Mouse (Mus musculus): Measurements from ENCODE around the gene Ptprh. TPM values are rescaled to one million over a fixed set of nuclear protein-coding genes. Genes with fewer than 3 reads are reported as not detected.
"Not testable (repeated sequence)": the region's sequence is repeated elsewhere in the genome, so short reads cannot be mapped to it uniquely, and the experiment has no call there.

The Ptprh gene
- total and polyA plus RNA-seq, 3 experiments, result not detected

DNA sequence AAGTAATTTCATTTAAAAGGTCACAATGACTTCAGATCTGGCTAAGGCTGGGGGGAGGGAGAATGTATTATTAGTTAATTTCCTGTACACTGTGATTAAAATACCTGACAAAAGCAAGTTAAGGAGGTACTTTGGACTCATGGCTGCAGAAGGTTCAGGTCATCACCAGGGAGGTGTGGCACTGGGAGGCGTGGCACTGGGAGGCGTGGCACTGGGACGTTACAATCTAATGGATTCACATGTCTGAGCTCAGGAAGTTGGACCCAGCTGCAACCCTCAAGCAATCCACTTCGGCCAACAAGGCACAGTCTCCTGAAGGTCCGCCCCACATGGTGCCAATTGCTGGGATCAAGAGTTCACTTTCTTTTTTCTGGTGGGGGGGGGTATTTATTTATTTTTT, 4.2 kb upstream of the Ptprh start:
- Histone ChIP-seq H3K36me3 (replicated peaks in 1 of 2; ENCODE audit: control insufficient read depth in 1 of 2, insufficient read depth in 1 of 2, low read length in 1 of 2) (no peaks in the 10 kb centered on the region), H3K9ac (ENCODE audit: insufficient read depth, low read depth) (no peak overlapping the region), H3K27me3 (replicated peaks) (peaks cover 22% of the 10 kb centered on the region), H3K4me1 (ENCODE audit: control insufficient read depth in 1 of 2, insufficient read depth in 2 of 2) (0 out of 4 replicates have a peak, but pooled peaks cover 0 to 2% of the 10 kb centered on the region in 2 experiments), H3K9me3 (replicated peaks; ENCODE audit: low read length) (no peaks in the 10 kb centered on the region), H3K4me2 (ENCODE audit: insufficient read depth, low read depth, poor library complexity, severe bottlenecking) (no peak overlapping the region), H3K27ac (ENCODE audit: insufficient read depth, low read depth) (no peak overlapping the region), H3K79me2 (replicated peaks; ENCODE audit: control insufficient read depth, extremely low read depth, insufficient read depth, poor library complexity, severe bottlenecking) (no peaks in the 10 kb centered on the region), H3K4me3 (replicated peaks in 1 of 3; ENCODE audit: low read depth in 2 of 3, low read length in 2 of 3, poor library complexity in 1 of 3) (no peak overlapping the region)
- DNase-seq (ENCODE audit: extremely low read depth), result no peak
- TF ChIP-seq JUN (IDR thresholded peaks at IDR 0.05; ENCODE audit: insufficient read depth, low read depth, low read length) (no peak), RCOR1 (conservative IDR thresholded peaks at IDR 0.05; ENCODE audit: low read depth, low read length) (no peak), EP300 (IDR thresholded peaks at IDR 0.05; ENCODE audit: low read length) (no peak), MYC (IDR thresholded peaks at IDR 0.05; ENCODE audit: low read depth, low read length) (no peak), TBP (conservative IDR thresholded peaks at IDR 0.05; ENCODE audit: low read depth, low read length) (no peak), MAX (IDR thresholded peaks at IDR 0.05; ENCODE audit: low read length) (no peak)
- in situ Hi-C loops (cut with MboI; ENCODE audit: low pct_ligation_motif_present, low pct_unique_long_range_greater_than_20kb, low sequenced_read_pairs), result no loop called here
- dilution Hi-C loops (cut with MboI; ENCODE audit: extremely low pct_ligation_motif_present, extremely low pct_unique_long_range_greater_than_20kb, low sequenced_read_pairs), result no loop called here

GRCm38 (mm10) chr7:4602969-4603368, 872 bp downstream of the Ptprh start:
- no peak overlapping the region for H3K4me2 ChIP-seq (ENCODE audit: insufficient read depth, low read depth, poor library complexity, severe bottlenecking)
- no peaks in the 10 kb centered on the region for H3K79me2 ChIP-seq (replicated peaks; ENCODE audit: control insufficient read depth, extremely low read depth, insufficient read depth, poor library complexity, severe bottlenecking)
- H3K4me1 ChIP-seq (ENCODE audit: control insufficient read depth in 1 of 2, insufficient read depth in 2 of 2), result 0 out of 4 replicates have a peak, but pooled peaks cover 0 to 2% of the 10 kb centered on the region in 2 experiments
- H3K27ac ChIP-seq (ENCODE audit: insufficient read depth, low read depth), result no peak overlapping the region
- no peak for DNase-seq (ENCODE audit: extremely low read depth)
- dilution Hi-C loops (cut with MboI; ENCODE audit: extremely low pct_ligation_motif_present, extremely low pct_unique_long_range_greater_than_20kb, low sequenced_read_pairs) (no loop called here), in situ Hi-C loops (cut with MboI; ENCODE audit: low pct_ligation_motif_present, low pct_unique_long_range_greater_than_20kb, low sequenced_read_pairs) (no loop called here)
- no peak overlapping the region for H3K4me3 ChIP-seq (replicated peaks in 1 of 3; ENCODE audit: low read depth in 2 of 3, low read length in 2 of 3, poor library complexity in 1 of 3)
- no peak overlapping the region for H3K9ac ChIP-seq (ENCODE audit: insufficient read depth, low read depth)
- H3K9me3 ChIP-seq (replicated peaks; ENCODE audit: low read length), result peaks cover 2% of the 10 kb centered on the region
- TF ChIP-seq POLR2A (IDR thresholded peaks at IDR 0.05; ENCODE audit: low read depth, low read length) (no peak), ZKSCAN1 (IDR thresholded peaks at IDR 0.05; ENCODE audit: borderline replicate concordance, low read depth, low read length) (no peak), RAD21 (IDR thresholded peaks at IDR 0.05; ENCODE audit: low read depth, low read length) (no peak), MAFK (IDR thresholded peaks at IDR 0.05; ENCODE audit: insufficient replicate concordance, low read length) (no peak), MAX (IDR thresholded peaks at IDR 0.05; ENCODE audit: low read length) (no peak), POLR2AphosphoS2 (IDR thresholded peaks at IDR 0.05; ENCODE audit: low read depth, low read length) (no peak), HCFC1 (IDR thresholded peaks at IDR 0.05; ENCODE audit: low read depth, low read length) (no peak), ETS1 (conservative IDR thresholded peaks at IDR 0.05; ENCODE audit: low read depth, low read length) (no peak), E2F4 (IDR thresholded peaks at IDR 0.05; ENCODE audit: insufficient replicate concordance, low read depth, low read length) (no peak), PAX5 (IDR thresholded peaks at IDR 0.05; ENCODE audit: low read length) (no peak), JUND (conservative IDR thresholded peaks at IDR 0.05; ENCODE audit: low read depth, low read length) (no peak), SIN3A (IDR thresholded peaks at IDR 0.05; ENCODE audit: low read length) (no peak), UBTF (IDR thresholded peaks at IDR 0.05; ENCODE audit: low read depth, low read length) (no peak), BHLHE40 (IDR thresholded peaks at IDR 0.05; ENCODE audit: low read depth, low read length) (no peak), TCF12 (IDR thresholded peaks at IDR 0.05; ENCODE audit: low read depth, low read length) (no peak)
- peaks cover 8% of the 10 kb centered on the region for H3K27me3 ChIP-seq (replicated peaks)
- H3K36me3 ChIP-seq (replicated peaks in 1 of 2; ENCODE audit: control insufficient read depth in 1 of 2, insufficient read depth in 1 of 2, low read length in 1 of 2), result no peaks in the 10 kb centered on the region

DNA sequence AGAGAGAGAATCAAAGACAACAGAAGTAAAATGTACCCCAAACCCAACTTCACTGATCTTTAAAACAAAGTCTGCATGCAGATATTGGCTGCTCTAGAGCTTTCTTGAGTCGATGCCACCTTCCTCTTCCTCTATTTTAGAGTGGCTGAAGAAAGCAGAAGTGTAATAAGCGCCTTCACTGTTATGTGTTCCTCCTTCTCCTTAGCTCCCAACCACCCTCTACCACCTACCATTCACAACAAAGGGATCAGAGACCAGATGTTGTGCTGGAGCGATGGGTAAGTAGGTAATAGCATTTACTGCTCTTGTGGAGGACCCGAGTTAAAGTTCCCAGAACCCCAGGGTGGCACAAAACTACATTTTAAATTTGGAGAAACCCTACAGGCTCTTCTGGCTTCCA, 6.8 kb downstream of the Ptprh start:
- H3K4me2 ChIP-seq (ENCODE audit: insufficient read depth, low read depth, poor library complexity, severe bottlenecking); H3K9ac ChIP-seq (ENCODE audit: insufficient read depth, low read depth); DNase-seq (ENCODE audit: extremely low read depth); H3K36me3 ChIP-seq (replicated peaks in 1 of 2; ENCODE audit: control insufficient read depth in 1 of 2, insufficient read depth in 1 of 2, low read length in 1 of 2); H3K4me1 ChIP-seq (ENCODE audit: control insufficient read depth in 1 of 2, insufficient read depth in 2 of 2); H3K27ac ChIP-seq (ENCODE audit: insufficient read depth, low read depth); H3K79me2 ChIP-seq (replicated peaks; ENCODE audit: control insufficient read depth, extremely low read depth, insufficient read depth, poor library complexity, severe bottlenecking); H3K27me3 ChIP-seq (replicated peaks); dilution Hi-C loops (cut with MboI; ENCODE audit: extremely low pct_ligation_motif_present, extremely low pct_unique_long_range_greater_than_20kb, low sequenced_read_pairs); in situ Hi-C loops (cut with MboI; ENCODE audit: low pct_ligation_motif_present, low pct_unique_long_range_greater_than_20kb, low sequenced_read_pairs); H3K4me3 ChIP-seq (replicated peaks in 1 of 3; ENCODE audit: low read depth in 2 of 3, low read length in 2 of 3, poor library complexity in 1 of 3); H3K9me3 ChIP-seq (replicated peaks; ENCODE audit: low read length): not testable (repeated sequence)

GRCm38 (mm10) chr7:4581481-4581880, 22.4 kb downstream of the Ptprh start:
- H3K27me3 ChIP-seq (replicated peaks); H3K4me2 ChIP-seq (ENCODE audit: insufficient read depth, low read depth, poor library complexity, severe bottlenecking); H3K79me2 ChIP-seq (replicated peaks; ENCODE audit: control insufficient read depth, extremely low read depth, insufficient read depth, poor library complexity, severe bottlenecking); H3K4me3 ChIP-seq (replicated peaks in 1 of 3; ENCODE audit: low read depth in 2 of 3, low read length in 2 of 3, poor library complexity in 1 of 3); H3K27ac ChIP-seq (ENCODE audit: insufficient read depth, low read depth); H3K4me1 ChIP-seq (ENCODE audit: control insufficient read depth in 1 of 2, insufficient read depth in 2 of 2); dilution Hi-C loops (cut with MboI; ENCODE audit: extremely low pct_ligation_motif_present, extremely low pct_unique_long_range_greater_than_20kb, low sequenced_read_pairs); H3K9ac ChIP-seq (ENCODE audit: insufficient read depth, low read depth); in situ Hi-C loops (cut with MboI; ENCODE audit: low pct_ligation_motif_present, low pct_unique_long_range_greater_than_20kb, low sequenced_read_pairs); H3K36me3 ChIP-seq (replicated peaks in 1 of 2; ENCODE audit: control insufficient read depth in 1 of 2, insufficient read depth in 1 of 2, low read length in 1 of 2); DNase-seq (ENCODE audit: extremely low read depth); H3K9me3 ChIP-seq (replicated peaks; ENCODE audit: low read length): not testable (repeated sequence)
